Mouse (Mus musculus) midbrain, embryonic 12.5 days (tissue): ENCODE data around the gene Btbd16. TPM values are rescaled to one million over a fixed set of nuclear protein-coding genes. Genes with fewer than 3 reads are reported as not detected.

ENCODE experiments used
- polyA plus RNA-seq: library from polyadenylated mRNA; unstranded; fragments of >200 nt; fragmentation: Nextera tagmentation; extraction: Ambion mirVana; gene quantifications from 2 replicates; pipeline ENCODE4 v1.2.1, GENCODE M21; 2016

Btbd16 gene
- polyA plus RNA-seq, 1 experiment from 2014 or later: not detected

Other genes with a start within 250 kb of the Btbd16 start
- gene Nsmce4a, start 201.0 kb upstream of the Btbd16 start, polyA plus RNA-seq: 169 and 171 TPM in 2 replicates
- gene Tacc2, start 196.6 kb upstream of the Btbd16 start, polyA plus RNA-seq: 73.3 and 73.6 TPM in 2 replicates
- 43.8 and 46.9 TPM in 2 replicates for gene Plekha1, start 91.7 kb downstream of the Btbd16 start, polyA plus RNA-seq
- 6.1 and 9.2 TPM in 2 replicates for gene Htra1, start 162.0 kb downstream of the Btbd16 start, polyA plus RNA-seq